Mouse (Mus musculus) intestine, postnatal 0 days (tissue): Measurements from ENCODE around the gene Smim11. TPM values are rescaled to one million over a fixed set of nuclear protein-coding genes. Genes with fewer than 3 reads are reported as not detected.

ENCODE experiments used
- ATAC-seq: fragments of 200-750 bp; cut with Nextera tagmentation; 2 replicates; pipeline ENCODE4 v1.8.0; 2017; ENCODE audit warnings: mild to moderate bottlenecking, moderate TSS enrichment, moderate library complexity
- H3K27ac ChIP-seq: fragments of 300-500 bp; sonication (generic); 2 replicates; pipeline ENCODE4 v1.5.1; 2014; ENCODE audit warnings: mild to moderate bottlenecking, low read depth, low read length, moderate library complexity
- H3K27me3 ChIP-seq: fragments of 300-500 bp; sonication (generic); replicated peaks from 2 replicates; pipeline ENCODE4 v1.6.1; 2014; ENCODE audit warnings: low read length, mixed read lengths; ENCODE audit not compliant: control insufficient read depth, insufficient read depth
- H3K36me3 ChIP-seq: fragments of 300-500 bp; sonication (generic); 2 replicates; pipeline ENCODE4 v1.6.1; 2014; ENCODE audit warnings: mild to moderate bottlenecking, moderate library complexity; ENCODE audit not compliant: control insufficient read depth, insufficient read depth
- H3K4me1 ChIP-seq: fragments of 300-500 bp; sonication (generic); replicated peaks from 2 replicates; pipeline ENCODE4 v1.6.1; 2014; ENCODE audit warnings: antibody characterized with exemption, low read length, mixed read lengths; ENCODE audit not compliant: control insufficient read depth, insufficient read depth
- H3K4me2 ChIP-seq: fragments of 300-500 bp; sonication (generic); replicated peaks from 2 replicates; pipeline ENCODE4 v1.6.1; 2014; ENCODE audit warnings: low read depth, mild to moderate bottlenecking, moderate library complexity
- H3K4me3 ChIP-seq: fragments of 300-500 bp; sonication (generic); 2 replicates; pipeline ENCODE4 v1.5.1; 2014; ENCODE audit warnings: low read depth, low read length
- H3K9ac ChIP-seq: fragments of 300-500 bp; sonication (generic); 2 replicates; pipeline ENCODE4 v1.6.1; 2014; ENCODE audit warnings: mild to moderate bottlenecking, low read depth, low read length
- H3K9me3 ChIP-seq: fragments of 300-500 bp; sonication (generic); 2 replicates; pipeline ENCODE4 v1.6.1; 2016; ENCODE audit warnings: mixed run types; ENCODE audit not compliant: control insufficient read depth
- CTCF ChIP-seq: sonication (generic); IDR thresholded peaks from 2 replicates; pipeline ENCODE4 v1.5.1; 2016; ENCODE audit warnings: low read depth, mild to moderate bottlenecking, control low read depth, antibody characterized with exemption, moderate library complexity
- WGBS: fragments of 180-500 bp; shearing (Covaris S2); extraction: QIAGEN DNeasy Blood & Tissue Kit; methylation state at CpG from one replicate; pipeline ENCODE4 v1.1.7; 2014; 5-methylcytosine and 5-hydroxymethylcytosine counted together
- polyA plus RNA-seq: library from polyadenylated mRNA; unstranded; fragments of >200 nt; fragmentation: Nextera tagmentation; extraction: Ambion mirVana; gene quantifications from 2 replicates; pipeline ENCODE4 v1.2.1, GENCODE M21; 2015

The Smim11 gene
- polyA plus RNA-seq, 1 experiment from 2014 or later: 93.0 TPM

GRCm38 (mm10) chr16:92286609-92287008 lies 14.5 kb upstream of the Smim11 start:
- Histone ChIP-seq H3K9ac (no peak overlapping the region), H3K27ac (no peak overlapping the region), H3K9me3 (no peaks in the 10 kb centered on the region), H3K4me2 (no peak overlapping the region), H3K4me1 (no peaks in the 10 kb centered on the region), H3K4me3 (no peak overlapping the region), H3K27me3 (no peaks in the 10 kb centered on the region), H3K36me3 (no peaks in the 10 kb centered on the region)
- TF ChIP-seq CTCF: peak; percentile 90
- WGBS: 12% methylated on average over 7 of the region's 7 CpGs
- ATAC-seq: no peak

- ATAC-seq: 0 out of 2 replicates have a peak, but pooled peaks have one; percentile 14
- 67% methylated on average over 9 of the region's 9 CpGs for WGBS
These were observed 12.3 kb upstream of the Smim11 start for GRCm38 (mm10) chr16:92288778-92289177.

GRCm38 (mm10) chr16:92290045-92290444 lies 11.0 kb upstream of the Smim11 start:
- Histone ChIP-seq H3K36me3 (no peaks in the 10 kb centered on the region), H3K4me1 (no peaks in the 10 kb centered on the region), H3K9me3 (no peaks in the 10 kb centered on the region), H3K4me2 (no peak overlapping the region), H3K4me3 (no peak overlapping the region), H3K27ac (no peak overlapping the region), H3K9ac (no peak overlapping the region), H3K27me3 (no peaks in the 10 kb centered on the region)
- no peak for ATAC-seq
- TF ChIP-seq CTCF: no peak

More at GRCm38 (mm10) chr16:92288778-92289177, 12.3 kb upstream of the Smim11 start:
- H3K27me3 ChIP-seq: no peaks in the 10 kb centered on the region
- no peak overlapping the region for H3K4me3 ChIP-seq
- no peaks in the 10 kb centered on the region for H3K36me3 ChIP-seq
- no peak overlapping the region for H3K27ac ChIP-seq
- H3K4me2 ChIP-seq: no peak overlapping the region
- H3K9ac ChIP-seq: no peak overlapping the region
- no peaks in the 10 kb centered on the region for H3K4me1 ChIP-seq
- no peaks in the 10 kb centered on the region for H3K9me3 ChIP-seq
- TF ChIP-seq CTCF: peak; percentile 68

DNA sequence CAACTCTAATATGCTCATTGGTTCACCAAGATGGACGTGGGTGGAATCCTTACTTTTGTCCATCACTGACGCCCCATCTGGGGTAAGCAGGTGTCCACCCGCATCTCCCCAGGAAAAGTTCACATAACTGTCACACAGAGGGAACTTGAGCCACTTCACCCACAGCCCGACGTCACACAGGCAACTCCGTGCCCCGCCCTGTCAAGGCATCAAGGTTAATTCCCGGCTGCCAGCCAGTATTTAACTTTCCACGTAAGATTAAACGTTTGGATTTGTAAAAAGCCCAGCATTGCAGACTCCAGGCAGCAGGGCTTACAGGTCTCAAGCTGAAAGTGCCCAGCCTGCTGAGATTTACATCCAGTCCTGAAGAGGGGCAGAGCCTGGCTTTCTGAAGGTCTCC lies 9.0 kb upstream of the Smim11 start, which contains the start of gene Kcne2:
TSS of gene Kcne2 (plus strand) at position 289 of the 400 bp plus-strand sequence.
- H3K4me1 ChIP-seq: no peaks in the 10 kb centered on the region
- no peak within 1 kb of the TSS for H3K4me3 ChIP-seq
- no peak within 1 kb of the TSS for H3K9ac ChIP-seq
- 39% methylated on average over 10 of the region's 10 CpGs for WGBS
- H3K9me3 ChIP-seq: no peaks in the 10 kb centered on the region
- no peaks in the 10 kb centered on the region for H3K27me3 ChIP-seq
- no peak for ATAC-seq
- no peaks in the 10 kb centered on the region for H3K36me3 ChIP-seq
- TF ChIP-seq CTCF: no peak
- no peak within 1 kb of the TSS for H3K27ac ChIP-seq
- no peak within 1 kb of the TSS for H3K4me2 ChIP-seq

DNA sequence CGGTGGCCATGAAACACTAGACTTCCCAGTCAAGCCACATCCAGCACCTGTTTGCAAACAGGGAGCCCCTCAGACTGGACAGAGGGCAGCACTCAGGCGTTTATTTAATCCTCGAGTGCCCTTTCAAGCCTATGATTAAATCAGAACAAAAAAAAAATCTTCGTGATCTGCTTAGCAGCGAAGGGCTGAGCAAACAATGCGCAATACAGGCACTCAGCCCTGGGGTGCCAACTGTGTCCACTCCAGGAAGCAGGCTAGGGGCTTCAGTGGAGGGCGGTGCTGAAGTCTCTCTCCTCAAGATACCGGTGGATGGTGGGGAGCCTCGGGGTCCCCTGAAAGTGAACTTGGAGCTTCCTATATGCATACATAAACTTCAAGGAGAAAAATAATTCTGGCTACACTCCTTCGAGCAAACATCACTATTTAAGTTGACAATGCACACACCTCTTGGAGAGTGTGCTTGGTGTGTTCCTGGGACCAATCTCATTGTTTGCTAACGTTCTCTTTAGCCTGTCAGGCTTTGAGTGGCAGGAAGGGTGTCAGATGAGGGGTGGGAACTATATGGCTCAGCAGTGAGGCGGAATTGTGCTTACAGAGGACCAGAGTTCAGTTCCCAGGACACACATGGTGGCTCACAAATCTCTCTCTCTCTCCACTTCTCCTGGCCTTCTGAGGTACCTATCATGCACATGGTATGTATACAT lies 6.7 kb upstream of the Smim11 start:
- Histone ChIP-seq H3K4me2 (no peak overlapping the region), H3K9ac (no peak overlapping the region), H3K4me1 (no peaks in the 10 kb centered on the region), H3K4me3 (no peak overlapping the region), H3K36me3 (no peaks in the 10 kb centered on the region), H3K9me3 (no peaks in the 10 kb centered on the region), H3K27me3 (no peaks in the 10 kb centered on the region), H3K27ac (no peak overlapping the region)
- ATAC-seq: no peak
- TF ChIP-seq CTCF: no peak
- 34% methylated on average over 12 of the region's 12 CpGs for WGBS

DNA sequence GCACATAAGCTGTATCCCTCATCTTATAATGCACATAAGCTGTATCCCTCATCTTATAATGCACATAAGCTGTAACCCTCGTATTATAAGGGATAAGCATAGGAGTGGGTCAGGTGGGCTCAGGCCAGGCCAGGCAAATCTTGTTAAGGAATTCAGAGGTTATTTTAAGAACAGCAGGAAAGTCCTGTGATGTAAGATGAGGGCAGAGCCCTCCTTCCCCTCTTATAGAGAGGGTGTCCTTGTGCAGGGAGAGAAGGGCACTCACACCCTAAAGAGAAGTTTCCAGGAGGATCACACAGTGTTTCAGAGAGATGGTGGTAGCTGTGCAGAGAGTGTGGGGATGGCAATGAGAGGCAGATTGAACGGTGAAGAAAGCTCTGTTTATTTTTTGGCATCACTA lies 5.8 kb upstream of the Smim11 start:
- H3K9me3 ChIP-seq: no peaks in the 10 kb centered on the region
- H3K4me3 ChIP-seq: no peak overlapping the region
- 63% methylated on average over 2 of the region's 2 CpGs for WGBS
- no peak overlapping the region for H3K4me2 ChIP-seq
- no peaks in the 10 kb centered on the region for H3K4me1 ChIP-seq
- no peaks in the 10 kb centered on the region for H3K27me3 ChIP-seq
- H3K27ac ChIP-seq: no peak overlapping the region
- TF ChIP-seq CTCF: no peak
- ATAC-seq: no peak
- no peaks in the 10 kb centered on the region for H3K36me3 ChIP-seq
- no peak overlapping the region for H3K9ac ChIP-seq
